Mouse (Mus musculus): Measurements from ENCODE around the gene Babam2. TPM values are rescaled to one million over a fixed set of nuclear protein-coding genes. Genes with fewer than 3 reads are reported as not detected.
"Not testable (repeated sequence)": the region's sequence is repeated elsewhere in the genome, so short reads cannot be mapped to it uniquely, and the experiment has no call there.

Gene Babam2
- polyA plus RNA-seq, 3 experiments from 2014 or later: 83.9 to 117 (median 107) TPM

- ATAC-seq: no peak
Observed at GRCm38 (mm10) chr5:31792338-31792737, 94.9 kb downstream of the Babam2 start.

- ATAC-seq: no peak
Observed at GRCm38 (mm10) chr5:31792863-31793262, 95.4 kb downstream of the Babam2 start.

GRCm38 (mm10) chr5:31795414-31795813 lies 97.9 kb downstream of the Babam2 start:
- ATAC-seq: no peak

GRCm38 (mm10) chr5:31796979-31797378 lies 99.5 kb downstream of the Babam2 start:
- no peak for ATAC-seq

GRCm38 (mm10) chr5:31804211-31804610 lies 106.7 kb downstream of the Babam2 start:
- not testable (repeated sequence) for ATAC-seq

- no peak for ATAC-seq
Observed at GRCm38 (mm10) chr5:31804751-31805150, 107.3 kb downstream of the Babam2 start.

GRCm38 (mm10) chr5:31807312-31807711 lies 109.8 kb downstream of the Babam2 start:
- no peak for ATAC-seq

GRCm38 (mm10) chr5:31808271-31808670 lies 110.8 kb downstream of the Babam2 start:
- no peak for ATAC-seq

GRCm38 (mm10) chr5:31810796-31811662 lies 113.5 kb downstream of the Babam2 start:
- ATAC-seq: no peak

GRCm38 (mm10) chr5:31811663-31812001 lies 114.1 kb downstream of the Babam2 start:
- ATAC-seq: no peak

- ATAC-seq: no peak
Observed at GRCm38 (mm10) chr5:31813156-31813675, 115.7 kb downstream of the Babam2 start.

- no peak for ATAC-seq
Observed at GRCm38 (mm10) chr5:31814068-31814467, 116.6 kb downstream of the Babam2 start.

- ATAC-seq: no peak
Observed at GRCm38 (mm10) chr5:31815129-31815528, 117.6 kb downstream of the Babam2 start.

GRCm38 (mm10) chr5:31816082-31816481 lies 118.6 kb downstream of the Babam2 start:
- no peak for ATAC-seq

- ATAC-seq: no peak
Observed at GRCm38 (mm10) chr5:31820801-31821200, 123.3 kb downstream of the Babam2 start.

GRCm38 (mm10) chr5:31821204-31821603 lies 123.7 kb downstream of the Babam2 start:
- no peak for ATAC-seq

GRCm38 (mm10) chr5:31823673-31824072 lies 126.2 kb downstream of the Babam2 start:
- no peak for ATAC-seq

GRCm38 (mm10) chr5:31824126-31824525 lies 126.6 kb downstream of the Babam2 start:
- ATAC-seq: no peak

GRCm38 (mm10) chr5:31827304-31827703 lies 129.8 kb downstream of the Babam2 start:
- no peak for ATAC-seq

- ATAC-seq: no peak
Observed at GRCm38 (mm10) chr5:31827896-31828295, 130.4 kb downstream of the Babam2 start.

GRCm38 (mm10) chr5:31828747-31829146 lies 131.3 kb downstream of the Babam2 start:
- no peak for ATAC-seq

- ATAC-seq: no peak
Observed at GRCm38 (mm10) chr5:31829588-31829987, 132.1 kb downstream of the Babam2 start.

- ATAC-seq: peak; percentile 82
Observed at GRCm38 (mm10) chr5:31831587-31831986, 134.1 kb downstream of the Babam2 start.

- no peak for ATAC-seq
Observed at GRCm38 (mm10) chr5:31835691-31836090, 138.2 kb downstream of the Babam2 start.
